Mouse (Mus musculus): Measurements from ENCODE around the gene Birc6.
A peak's percentile ranks its signal among the peaks of the same experiment; 100 is the strongest.
"Not testable (repeated sequence)": the region's sequence is repeated elsewhere in the genome, so short reads cannot be mapped to it uniquely, and the experiment has no call there.

The Birc6 gene

GRCm38 (mm10) chr17:74569219-74569618 is 41.1 kb downstream of the Birc6 start:
- DNase-seq: no peak

DNA sequence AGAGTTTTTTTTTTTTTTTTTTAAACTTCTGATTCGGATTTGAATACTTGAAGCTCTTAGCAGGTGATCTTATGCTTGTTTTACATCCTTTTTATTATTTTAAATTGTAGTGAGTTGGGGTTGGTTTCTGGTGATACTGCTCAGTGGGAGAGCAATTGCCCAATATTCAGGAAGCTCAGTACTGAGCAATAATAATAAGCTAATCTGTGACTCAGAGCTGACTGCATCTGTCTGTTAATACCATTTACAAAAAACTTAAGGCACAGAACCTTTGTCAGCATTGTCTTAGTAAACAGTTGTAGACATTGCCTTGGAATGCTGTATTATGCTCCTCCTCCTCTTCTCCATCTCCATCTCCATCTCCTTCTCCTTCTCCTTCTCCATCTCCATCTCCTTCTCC is 42.5 kb downstream of the Birc6 start:
- no peak for DNase-seq

DNA sequence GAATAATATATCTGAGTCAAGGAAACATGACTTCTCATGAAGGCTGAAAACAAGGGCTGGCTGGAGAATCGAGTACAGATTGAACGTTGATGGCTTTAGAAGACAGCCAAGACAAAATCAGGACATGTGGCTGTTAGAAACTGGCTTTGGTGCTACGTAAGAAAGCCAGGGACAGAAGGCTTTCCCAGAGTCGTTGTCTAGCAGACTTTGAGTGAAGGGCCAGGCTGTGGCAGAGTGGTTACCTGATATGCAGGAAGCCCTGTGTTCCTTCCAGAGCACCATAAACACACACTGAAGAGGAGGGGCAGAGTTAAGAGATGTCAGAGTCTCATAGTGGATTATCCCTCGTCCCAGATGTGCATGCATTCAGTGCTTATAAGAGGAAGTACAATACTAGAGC is 49.1 kb downstream of the Birc6 start:
- no peak for DNase-seq

DNA sequence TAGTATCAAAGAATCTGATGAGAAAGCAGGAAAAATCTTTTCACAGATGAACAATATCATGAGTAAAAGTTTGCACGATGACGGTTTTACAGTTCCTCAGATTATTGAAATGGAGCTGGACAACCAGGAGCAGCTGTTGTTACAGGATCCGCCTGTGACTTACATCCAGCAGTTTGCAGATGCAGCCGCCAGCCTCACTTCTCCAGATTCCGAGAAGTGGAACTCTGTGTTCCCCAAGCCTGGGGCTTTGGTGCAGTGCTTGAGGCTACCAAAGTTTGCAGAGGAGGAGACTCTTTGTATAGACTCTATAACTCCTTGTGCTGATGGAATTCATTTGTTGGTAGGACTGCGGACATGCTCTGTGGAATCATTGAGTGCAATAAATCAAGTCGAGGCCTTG is 51.5 kb downstream of the Birc6 start:
- DNase-seq: no peak

- no peak for DNase-seq
Measured at GRCm38 (mm10) chr17:74580738-74581137, 52.6 kb downstream of the Birc6 start.

DNA sequence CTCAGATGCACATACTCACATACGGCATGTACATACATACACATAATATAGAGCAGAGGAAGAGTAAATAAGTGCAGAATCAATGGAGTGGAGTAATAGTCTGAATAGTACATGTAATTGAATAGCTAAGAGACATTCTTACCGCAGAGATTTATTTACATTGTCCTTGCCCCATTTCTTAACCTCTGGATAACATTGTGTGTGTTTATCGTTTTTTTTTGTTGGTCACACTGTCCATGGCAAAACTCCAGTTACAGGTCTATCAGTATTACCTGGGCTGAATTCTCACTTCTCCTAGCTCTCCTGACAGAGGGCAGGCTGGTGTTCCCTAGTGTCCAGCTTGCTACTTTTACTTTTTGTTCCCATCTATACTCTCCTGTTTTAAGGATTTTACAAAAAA is 58.7 kb downstream of the Birc6 start:
- no peak for DNase-seq

- no peak for DNase-seq
Measured at GRCm38 (mm10) chr17:74598908-74599307, 70.8 kb downstream of the Birc6 start.

DNA sequence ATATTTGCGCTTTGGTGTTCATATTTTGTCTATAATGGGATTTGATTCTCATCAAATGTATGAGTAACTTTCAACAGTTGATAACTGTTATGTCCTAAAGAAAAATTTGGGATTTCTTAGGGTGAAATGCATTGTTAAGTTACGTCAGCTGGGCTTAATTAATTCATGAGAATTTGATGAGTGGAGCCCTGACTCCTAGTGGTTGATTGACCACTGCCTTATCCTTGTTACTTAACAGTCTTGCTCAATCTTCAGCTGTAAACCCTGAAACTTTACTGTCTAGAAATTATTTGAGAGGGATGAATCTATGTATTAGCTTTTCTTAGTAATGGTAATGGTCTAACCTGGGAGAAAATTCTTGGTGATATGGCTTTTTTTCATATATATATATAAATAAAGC is 71.3 kb downstream of the Birc6 start:
- DNase-seq: no peak

GRCm38 (mm10) chr17:74601201-74601600 is 73.1 kb downstream of the Birc6 start:
- no peak for DNase-seq

- DNase-seq: no peak
Measured at GRCm38 (mm10) chr17:74630798-74631197, 102.7 kb downstream of the Birc6 start.

- no peak for DNase-seq
Measured at GRCm38 (mm10) chr17:74642445-74642844, 114.3 kb downstream of the Birc6 start.

DNA sequence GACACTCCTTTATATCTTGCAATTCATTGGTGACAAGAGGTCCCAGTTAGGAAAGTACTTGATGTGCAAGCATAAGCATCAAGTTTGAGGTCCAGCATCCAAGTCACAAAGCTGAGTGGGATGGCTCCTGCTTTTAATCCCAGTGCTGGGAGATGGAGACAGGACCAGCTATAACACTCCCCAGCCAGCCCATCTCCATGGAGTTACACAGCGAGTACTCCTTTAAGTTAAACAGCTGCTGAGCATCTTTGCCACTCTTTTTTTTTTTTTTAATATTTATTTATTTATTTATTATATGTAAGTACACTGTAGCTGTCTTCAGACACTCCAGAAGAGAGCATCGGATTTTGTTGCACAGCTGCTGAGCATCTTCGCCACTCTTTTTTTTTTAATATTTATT is 130.3 kb downstream of the Birc6 start:
- DNase-seq: no peak

- DNase-seq: no peak
Measured at GRCm38 (mm10) chr17:74668010-74668409, 139.9 kb downstream of the Birc6 start.

DNA sequence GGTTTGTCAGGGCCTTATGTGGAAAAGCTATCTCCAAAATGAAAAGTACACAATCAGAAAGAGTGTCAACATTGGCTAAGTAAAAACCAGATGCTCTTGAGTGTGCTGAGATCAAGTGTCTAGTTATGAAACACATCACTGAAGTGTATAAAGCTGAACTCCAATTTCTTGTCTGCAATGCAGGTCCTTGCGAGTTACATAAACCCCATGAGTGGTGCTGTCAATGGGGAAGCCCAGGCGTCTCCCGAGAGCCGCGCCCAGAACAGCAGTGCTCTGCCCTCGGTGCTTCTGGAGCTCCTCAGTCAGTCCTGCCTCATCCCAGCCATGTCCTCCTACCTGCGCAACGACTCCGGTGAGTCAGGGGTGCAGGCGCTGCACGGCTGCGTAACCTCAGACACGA is 141.9 kb downstream of the Birc6 start:
- no peak for DNase-seq

GRCm38 (mm10) chr17:74672446-74672845 is 144.4 kb downstream of the Birc6 start:
- DNase-seq: no peak

- DNase-seq: peak in 1 of 2 experiments; percentile 22
Measured at GRCm38 (mm10) chr17:74673251-74673650, 145.2 kb downstream of the Birc6 start.

GRCm38 (mm10) chr17:74678061-74678460 is 150.0 kb downstream of the Birc6 start:
- no peak for DNase-seq

GRCm38 (mm10) chr17:74684927-74685326 is 156.8 kb downstream of the Birc6 start:
- no peak for DNase-seq

- no peak for DNase-seq
Measured at GRCm38 (mm10) chr17:74688555-74688954, 160.5 kb downstream of the Birc6 start.

DNA sequence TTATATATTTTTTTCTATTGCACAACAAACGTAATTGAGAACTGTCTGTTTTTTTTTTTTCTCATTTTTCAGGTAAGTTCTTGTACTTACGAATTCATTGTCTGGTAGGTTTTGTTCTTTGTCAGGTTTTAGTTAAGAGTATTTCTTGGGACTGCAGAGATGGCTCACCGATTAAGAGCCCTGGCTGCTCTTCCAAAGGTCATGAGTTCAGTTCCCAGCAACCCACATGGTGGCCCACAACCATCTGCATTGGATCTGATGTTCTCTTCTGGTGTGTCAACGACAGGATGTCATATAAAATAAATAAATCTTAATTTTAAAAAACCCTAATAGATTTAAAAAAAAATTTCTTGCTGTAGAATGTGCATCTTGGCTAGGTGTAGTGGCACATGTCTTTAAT is 161.3 kb downstream of the Birc6 start:
- no peak for DNase-seq

- not testable (repeated sequence) for DNase-seq
Measured at GRCm38 (mm10) chr17:74701661-74702060, 173.6 kb downstream of the Birc6 start.

GRCm38 (mm10) chr17:74705480-74705879 is 177.4 kb downstream of the Birc6 start:
- no peak for DNase-seq

- DNase-seq: no peak
Measured at GRCm38 (mm10) chr17:74706593-74706992, 178.5 kb downstream of the Birc6 start.

DNA sequence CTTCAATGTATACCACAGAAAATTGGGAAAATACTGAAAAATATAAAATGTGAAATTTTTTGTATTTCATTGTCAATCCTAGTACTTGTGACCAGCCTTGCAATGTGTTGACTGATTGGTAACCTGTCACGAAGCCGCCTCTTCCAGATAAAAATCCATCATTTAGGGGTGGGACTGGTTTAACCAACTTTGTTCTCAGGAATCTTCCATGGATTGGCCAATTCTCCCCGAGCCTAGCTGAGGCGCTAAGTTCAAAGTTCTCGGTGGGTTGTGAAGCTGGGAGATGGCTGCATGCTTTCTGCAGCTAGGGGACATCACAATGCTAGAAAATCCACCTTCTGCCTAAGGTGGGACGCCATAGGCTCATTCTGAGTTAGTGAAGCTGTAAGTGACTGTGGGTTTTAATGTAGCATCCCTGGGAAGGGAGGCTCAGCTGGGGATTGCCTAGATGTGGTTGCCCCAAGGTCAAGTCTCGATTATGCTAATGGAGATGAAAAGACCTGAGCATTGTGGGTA is 179.6 kb downstream of the Birc6 start:
- no peak for DNase-seq

GRCm38 (mm10) chr17:74710731-74711130 is 182.6 kb downstream of the Birc6 start:
- DNase-seq: no peak

GRCm38 (mm10) chr17:74711627-74712026 is 183.5 kb downstream of the Birc6 start:
- DNase-seq: no peak

Measured in spleen, adult 18-20 months (tissue).